Mouse (Mus musculus) testis, adult 2 months (tissue): Measurements from ENCODE around the gene Prtg. TPM values are rescaled to one million over a fixed set of nuclear protein-coding genes. Genes with fewer than 3 reads are reported as not detected.

Experiments
- H3K27ac ChIP-seq: fragments of 200-500 bp; 2 replicates; pipeline ENCODE4 v1.5.1; 2012; ENCODE audit warnings: low read depth, low read length; ENCODE audit not compliant: control insufficient read depth, insufficient read depth
- H3K27me3 ChIP-seq: fragments of 200-500 bp; 2 replicates; pipeline ENCODE4 v1.6.1; 2012; ENCODE audit warnings: mild to moderate bottlenecking, low read length, moderate library complexity; ENCODE audit not compliant: control insufficient read depth, insufficient read depth
- H3K36me3 ChIP-seq: fragments of 200-500 bp; 2 replicates; pipeline ENCODE4 v1.6.1; 2012; ENCODE audit warnings: mild to moderate bottlenecking, low read length; ENCODE audit not compliant: control insufficient read depth, insufficient read depth
- H3K4me1 ChIP-seq: fragments of 200-500 bp; 2 replicates; pipeline ENCODE4 v1.6.1; 2012; ENCODE audit warnings: low read length; ENCODE audit not compliant: control insufficient read depth, insufficient read depth
- H3K4me3 ChIP-seq: fragments of 200-500 bp; 2 replicates; pipeline ENCODE4 v1.5.1; 2012; ENCODE audit warnings: low read depth, mild to moderate bottlenecking, low read length, moderate library complexity, mixed read lengths; ENCODE audit not compliant: control insufficient read depth
- CTCF ChIP-seq: fragments of 200-500 bp; IDR thresholded peaks from 2 replicates; pipeline ENCODE4 v1.5.1; 2012; ENCODE audit warnings: low read depth, mild to moderate bottlenecking, inconsistent platforms, low read length, moderate library complexity; ENCODE audit not compliant: control insufficient read depth, insufficient read depth, insufficient replicate concordance
- POLR2A ChIP-seq: fragments of 200-500 bp; IDR thresholded peaks from 2 replicates; pipeline ENCODE4 v1.6.1; 2012; ENCODE audit warnings: low read depth, mild to moderate bottlenecking, inconsistent platforms, low read length, moderate library complexity; ENCODE audit not compliant: control insufficient read depth
- polyA plus RNA-seq: library from polyadenylated mRNA; depleted of rRNA; stranded (reverse); fragments of >200 nt; gene quantifications from 2 replicates; pipeline ENCODE4 v1.2.3, GENCODE M21; 2012

The Prtg gene
- polyA plus RNA-seq, 1 experiment = 0.32 TPM

GRCm38 (mm10) chr9:72779733-72780132, 26.9 kb upstream of the Prtg start:
- H3K36me3 ChIP-seq = no peaks in the 10 kb centered on the region
- TF ChIP-seq CTCF = no peak
- no peak for TF ChIP-seq POLR2A
- H3K27ac ChIP-seq = no peak overlapping the region
- no peaks in the 10 kb centered on the region for H3K27me3 ChIP-seq
- H3K4me1 ChIP-seq = no peaks in the 10 kb centered on the region
- no peak overlapping the region for H3K4me3 ChIP-seq

- no peak overlapping the region for H3K4me3 ChIP-seq
- no peak overlapping the region for H3K27ac ChIP-seq
- H3K36me3 ChIP-seq = no peaks in the 10 kb centered on the region
- no peak for TF ChIP-seq CTCF
- no peak for TF ChIP-seq POLR2A
- H3K27me3 ChIP-seq = no peaks in the 10 kb centered on the region
- H3K4me1 ChIP-seq = no peaks in the 10 kb centered on the region
Measured at GRCm38 (mm10) chr9:72780694-72781093, 26.0 kb upstream of the Prtg start.

- Histone ChIP-seq H3K27me3 (no peaks in the 10 kb centered on the region), H3K4me3 (no peak overlapping the region), H3K36me3 (no peaks in the 10 kb centered on the region), H3K27ac (no peak overlapping the region), H3K4me1 (no peaks in the 10 kb centered on the region)
- TF ChIP-seq CTCF (no peak), POLR2A (no peak)
Measured at GRCm38 (mm10) chr9:72781466-72781865, 25.2 kb upstream of the Prtg start.

DNA sequence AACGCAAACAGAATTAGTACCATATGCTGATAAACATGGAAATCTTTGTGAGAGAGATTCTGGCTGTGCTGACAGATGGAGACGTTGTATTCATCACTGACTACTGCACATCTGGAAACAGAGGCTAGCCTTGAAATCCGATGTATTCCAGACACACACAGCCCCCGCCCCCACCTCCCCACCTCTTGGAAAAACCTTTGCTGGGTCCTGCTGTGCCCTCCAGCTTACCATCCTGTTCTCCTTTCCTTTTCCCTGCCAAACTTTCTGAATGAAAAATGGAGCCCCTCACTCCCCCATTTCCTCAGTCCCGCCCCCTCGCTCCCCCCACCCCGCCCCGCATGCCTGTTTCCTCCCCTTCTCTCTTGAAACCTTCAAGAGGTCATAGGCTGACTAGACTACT, 24.6 kb upstream of the Prtg start:
- H3K4me3 ChIP-seq = no peak overlapping the region
- H3K36me3 ChIP-seq = no peaks in the 10 kb centered on the region
- TF ChIP-seq POLR2A (no peak), CTCF (no peak)
- H3K27me3 ChIP-seq = no peaks in the 10 kb centered on the region
- H3K27ac ChIP-seq = no peak overlapping the region
- H3K4me1 ChIP-seq = no peaks in the 10 kb centered on the region

- Histone ChIP-seq H3K36me3 (no peaks in the 10 kb centered on the region), H3K27me3 (no peaks in the 10 kb centered on the region), H3K27ac (no peak overlapping the region), H3K4me1 (no peaks in the 10 kb centered on the region), H3K4me3 (no peak overlapping the region)
- no peak for TF ChIP-seq CTCF
- no peak for TF ChIP-seq POLR2A
Measured at GRCm38 (mm10) chr9:72787732-72788131, 18.9 kb upstream of the Prtg start.

- H3K4me3 ChIP-seq = no peak overlapping the region
- no peaks in the 10 kb centered on the region for H3K27me3 ChIP-seq
- no peak overlapping the region for H3K27ac ChIP-seq
- no peak for TF ChIP-seq POLR2A
- TF ChIP-seq CTCF = no peak
- H3K4me1 ChIP-seq = no peaks in the 10 kb centered on the region
- no peaks in the 10 kb centered on the region for H3K36me3 ChIP-seq
Measured at GRCm38 (mm10) chr9:72790530-72791212, 16.0 kb upstream of the Prtg start.

DNA sequence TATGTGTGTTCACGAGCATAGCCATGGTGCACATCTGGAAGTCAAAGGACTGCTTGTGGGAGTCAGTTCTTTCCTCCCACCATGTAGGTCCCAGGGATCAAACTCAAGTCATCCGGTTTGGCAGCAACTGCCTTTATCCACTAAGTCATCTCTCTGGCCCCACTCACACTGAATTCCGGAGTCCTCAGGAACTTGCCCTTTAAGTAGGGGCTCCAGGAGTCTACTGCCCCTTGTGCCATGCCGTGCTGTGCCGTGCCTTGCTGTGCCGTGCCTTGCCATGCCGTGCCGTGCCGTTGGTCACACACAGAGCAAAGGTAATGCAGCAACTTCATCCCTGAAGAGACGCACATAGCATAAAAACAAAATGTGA, 15.5 kb upstream of the Prtg start:
- Histone ChIP-seq H3K27ac (no peak overlapping the region), H3K4me1 (no peaks in the 10 kb centered on the region), H3K36me3 (no peaks in the 10 kb centered on the region), H3K4me3 (no peak overlapping the region), H3K27me3 (no peaks in the 10 kb centered on the region)
- no peak for TF ChIP-seq POLR2A
- TF ChIP-seq CTCF = no peak
